Mouse (Mus musculus) ES-Bruce4 (cell line): ENCODE results near the gene Crip3. TPM values are rescaled to one million over a fixed set of nuclear protein-coding genes. Genes with fewer than 3 reads are reported as not detected.

Experiments used
- H3K27ac ChIP-seq: 2 replicates; pipeline ENCODE4 v1.5.1; 2012; ENCODE audit warnings: low read length, inconsistent platforms; ENCODE audit not compliant: insufficient read depth
- H3K27me3 ChIP-seq: 2 replicates; pipeline ENCODE4 v1.6.1; 2012; ENCODE audit warnings: mild to moderate bottlenecking, low read length, inconsistent platforms; ENCODE audit not compliant: control insufficient read depth, poor library complexity, insufficient read depth, severe bottlenecking
- H3K36me3 ChIP-seq: 2 replicates; pipeline ENCODE4 v1.6.1; 2012; ENCODE audit warnings: inconsistent platforms, mild to moderate bottlenecking, low read length, moderate library complexity; ENCODE audit not compliant: control insufficient read depth, poor library complexity, insufficient read depth, severe bottlenecking
- H3K4me1 ChIP-seq: one replicate; pipeline ENCODE4 v1.8.1; 2011; ENCODE audit warnings: low read length; ENCODE audit not compliant: control insufficient read depth, insufficient read depth
- H3K4me3 ChIP-seq: 2 replicates; pipeline ENCODE4 v1.5.1; 2011; ENCODE audit warnings: low read depth, mild to moderate bottlenecking, low read length
- H3K9ac ChIP-seq: 2 replicates; pipeline ENCODE4 v1.6.1; 2012; ENCODE audit warnings: low read depth, mild to moderate bottlenecking, inconsistent platforms; ENCODE audit not compliant: poor library complexity, severe bottlenecking
- H3K9me3 ChIP-seq: replicated peaks from 2 replicates; pipeline ENCODE4 v1.6.1; 2012; ENCODE audit warnings: mild to moderate bottlenecking, low read length, inconsistent platforms; ENCODE audit not compliant: control insufficient read depth, poor library complexity, insufficient read depth, severe bottlenecking
- CTCF ChIP-seq: IDR thresholded peaks from one replicate; pipeline ENCODE4 v1.8.1; 2011; ENCODE audit warnings: low read depth, low read length
- EP300 ChIP-seq: IDR thresholded peaks from 2 replicates; pipeline ENCODE4 v1.6.1; 2011; ENCODE audit warnings: low read depth, low read length; ENCODE audit not compliant: insufficient read depth
- POLR2A ChIP-seq: IDR thresholded peaks from one replicate; pipeline ENCODE4 v1.8.1; 2011; ENCODE audit warnings: low read length; ENCODE audit not compliant: insufficient read depth
- polyA plus RNA-seq: library from polyadenylated mRNA; stranded (reverse); fragments of >200 nt; gene quantifications from 2 replicates; pipeline ENCODE4 v1.2.4, GENCODE M21; 2011; ENCODE audit warnings: low read depth; ENCODE audit not compliant: missing spikeins, insufficient read depth, insufficient read length

Crip3 gene
- 1.3 TPM in 1 of 2 replicates, not detected in the other for polyA plus RNA-seq

DNA sequence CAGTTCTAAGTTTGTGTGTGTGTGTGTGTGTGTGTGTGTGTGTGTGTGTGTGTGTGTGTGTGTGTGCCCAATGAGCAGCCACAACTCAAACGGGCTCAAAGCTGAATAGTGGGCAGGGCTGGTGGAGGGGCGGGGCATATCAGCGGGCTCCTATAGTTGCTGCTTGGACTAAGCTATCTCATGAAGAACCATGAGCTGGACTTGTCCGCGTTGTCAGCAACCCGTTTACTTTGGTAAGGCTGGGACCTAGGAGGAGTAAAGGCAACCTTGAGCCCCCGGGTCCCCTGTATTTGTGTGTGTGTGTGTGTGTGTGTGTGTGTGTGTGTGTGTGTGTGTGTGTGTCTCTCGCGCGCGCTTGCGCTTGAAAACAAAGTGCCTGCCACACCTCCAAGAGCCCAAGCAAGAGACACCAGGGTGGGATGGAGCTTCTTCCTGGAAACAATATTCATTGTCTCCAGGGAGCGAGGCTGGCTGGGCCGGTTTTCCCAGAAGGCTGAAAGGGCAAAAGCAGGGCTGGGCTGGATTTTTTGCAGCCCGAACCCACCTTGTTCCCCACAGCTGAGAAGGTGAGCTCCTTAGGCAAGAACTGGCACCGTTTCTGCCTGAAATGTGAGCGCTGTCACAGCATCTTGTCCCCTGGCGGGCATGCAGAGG is at the start of gene Crip3:
TSS of gene Crip3 (plus strand) at position 166 of the 654 bp plus-strand sequence.
- Histone ChIP-seq H3K27ac (peak within 1 kb of the TSS; percentile 58; the same call in 1 of the 2 replicates), H3K9me3 (no peaks in the 10 kb centered on the region), H3K9ac (no peak within 1 kb of the TSS), H3K27me3 (no peaks in the 10 kb centered on the region), H3K4me3 (peak within 1 kb of the TSS; percentile 38), H3K4me1 (peaks cover 6% of the 10 kb centered on the region), H3K36me3 (no peaks in the 10 kb centered on the region)
- no peak for TF ChIP-seq POLR2A
- peak; percentile 61; the same call in 1 of the 2 replicates for TF ChIP-seq EP300
- no peak for TF ChIP-seq CTCF

DNA sequence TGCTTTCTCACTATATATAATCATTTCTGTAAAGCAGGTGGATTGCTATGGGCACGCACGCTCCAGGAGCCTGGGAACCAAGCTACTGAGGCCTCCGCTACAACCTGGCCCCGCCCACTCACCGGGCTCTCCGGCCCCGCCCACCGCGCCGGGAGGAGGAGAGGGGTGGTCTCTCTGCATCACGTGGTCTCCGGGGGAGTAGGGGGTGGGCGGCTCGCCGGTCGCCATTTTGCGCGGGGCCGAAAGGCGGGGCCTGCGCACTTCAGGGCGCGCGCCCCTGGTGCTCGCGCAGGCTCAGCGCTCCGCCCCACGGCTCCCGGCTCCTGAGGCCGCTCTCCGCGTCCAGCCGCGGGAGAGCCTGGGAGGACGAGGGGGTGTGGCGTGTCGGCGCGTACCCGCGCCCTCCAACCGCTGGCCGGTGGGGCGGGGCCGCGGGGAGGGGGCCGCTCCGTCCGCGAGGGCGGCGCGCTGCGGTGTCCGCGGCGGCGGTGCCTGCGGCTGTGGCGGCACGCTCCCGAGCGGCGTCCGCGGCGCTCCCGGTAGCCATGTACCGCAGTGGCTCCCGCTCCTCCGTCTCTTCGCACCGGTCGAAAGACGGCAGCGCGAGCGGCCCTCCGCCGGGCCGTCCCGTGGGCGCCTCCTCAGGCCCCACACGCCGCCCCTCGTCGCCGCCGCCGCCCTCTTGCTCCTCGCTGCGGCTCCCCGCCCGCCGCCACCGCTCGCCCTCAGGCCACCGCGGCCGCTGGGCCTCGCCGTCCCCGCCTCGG is 45.2 kb upstream of the Crip3 start, which contains the start of gene Zfp318:
TSS of gene Zfp318 (plus strand) at position 438 of the 767 bp plus-strand sequence.
- TF ChIP-seq EP300 = 0 out of 2 replicates have a peak, but pooled peaks have one; percentile 4
- peak; percentile 48 for TF ChIP-seq POLR2A
- no peak for TF ChIP-seq CTCF
- peak within 1 kb of the TSS; percentile 99 for H3K9ac ChIP-seq
- no peaks in the 10 kb centered on the region for H3K27me3 ChIP-seq
- H3K4me3 ChIP-seq = peak within 1 kb of the TSS; percentile 75
- H3K27ac ChIP-seq = no peak within 1 kb of the TSS
- H3K4me1 ChIP-seq = no peaks in the 10 kb centered on the region
- no peaks in the 10 kb centered on the region for H3K9me3 ChIP-seq
- H3K36me3 ChIP-seq = peaks cover 3% of the 10 kb centered on the region; the same call in 1 of the 2 replicates

DNA sequence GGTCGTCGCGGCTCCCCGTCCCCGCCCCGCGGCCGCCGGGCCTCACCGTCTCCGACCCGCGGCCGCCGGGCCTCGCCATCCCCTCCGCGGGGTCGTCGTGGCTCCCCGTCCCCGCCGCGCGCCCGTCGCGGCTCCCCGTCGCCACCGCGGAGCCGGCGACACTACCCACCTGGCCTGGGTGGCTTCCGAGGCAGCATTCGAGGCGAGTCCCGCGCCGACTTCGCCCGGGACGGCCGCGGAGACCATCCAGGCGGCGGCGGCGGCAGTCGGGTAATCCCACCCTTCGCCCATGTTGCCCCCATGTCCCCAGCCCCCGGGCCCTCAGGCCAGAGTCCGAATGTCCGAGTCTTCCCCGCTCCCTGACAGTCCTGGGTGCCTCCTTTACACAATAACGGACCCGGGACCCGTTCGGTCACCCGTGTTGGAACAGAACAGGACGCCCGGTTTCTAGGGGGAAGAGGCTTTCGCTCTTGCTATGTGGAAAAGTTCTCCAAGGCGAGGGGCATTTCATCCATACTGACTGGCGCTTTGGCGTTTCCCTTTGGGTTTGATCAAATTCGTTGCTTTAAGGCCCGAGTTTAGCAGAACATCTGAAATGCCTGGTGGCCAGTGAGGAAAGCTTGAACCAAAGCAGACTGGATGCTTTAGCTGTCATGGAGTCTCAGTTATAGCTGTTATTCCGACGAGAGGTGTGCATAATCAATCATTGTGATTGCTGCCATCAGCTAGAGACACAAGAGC is 44.5 kb upstream of the Crip3 start:
- Histone ChIP-seq H3K9me3 (no peaks in the 10 kb centered on the region), H3K4me3 (peak overlapping the region; percentile 75), H3K36me3 (peaks cover 3% of the 10 kb centered on the region; the same call in 1 of the 2 replicates), H3K4me1 (no peaks in the 10 kb centered on the region), H3K27me3 (no peaks in the 10 kb centered on the region), H3K27ac (no peak overlapping the region), H3K9ac (peak overlapping the region; percentile 99)
- TF ChIP-seq POLR2A (no peak), CTCF (no peak), EP300 (no peak)

DNA sequence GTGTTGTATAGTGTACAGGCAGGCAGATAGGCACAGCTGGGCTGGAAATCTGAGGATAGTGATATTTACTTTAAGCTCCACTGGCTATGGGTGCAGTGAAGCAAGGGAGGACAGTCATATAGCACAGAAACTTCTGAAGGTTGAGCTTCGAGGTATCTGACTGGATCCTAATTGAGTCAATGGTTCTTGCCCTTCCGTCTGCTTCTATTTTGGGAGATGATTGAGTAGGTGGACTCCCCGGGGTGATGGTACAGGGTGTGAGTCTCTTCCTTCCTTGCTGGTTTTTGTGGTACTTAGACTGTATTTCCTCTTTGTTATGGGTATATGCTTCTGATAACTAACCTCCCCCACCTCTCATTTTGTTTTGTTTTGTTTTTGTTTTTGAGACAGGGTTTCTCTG is 40.5 kb upstream of the Crip3 start:
- H3K9ac ChIP-seq = no peak overlapping the region
- TF ChIP-seq POLR2A (no peak), EP300 (no peak), CTCF (no peak)
- H3K4me1 ChIP-seq = no peaks in the 10 kb centered on the region
- H3K36me3 ChIP-seq = peaks cover 3% of the 10 kb centered on the region; the same call in 1 of the 2 replicates
- H3K9me3 ChIP-seq = no peaks in the 10 kb centered on the region
- H3K27me3 ChIP-seq = no peaks in the 10 kb centered on the region
- H3K4me3 ChIP-seq = no peak overlapping the region
- no peak overlapping the region for H3K27ac ChIP-seq

DNA sequence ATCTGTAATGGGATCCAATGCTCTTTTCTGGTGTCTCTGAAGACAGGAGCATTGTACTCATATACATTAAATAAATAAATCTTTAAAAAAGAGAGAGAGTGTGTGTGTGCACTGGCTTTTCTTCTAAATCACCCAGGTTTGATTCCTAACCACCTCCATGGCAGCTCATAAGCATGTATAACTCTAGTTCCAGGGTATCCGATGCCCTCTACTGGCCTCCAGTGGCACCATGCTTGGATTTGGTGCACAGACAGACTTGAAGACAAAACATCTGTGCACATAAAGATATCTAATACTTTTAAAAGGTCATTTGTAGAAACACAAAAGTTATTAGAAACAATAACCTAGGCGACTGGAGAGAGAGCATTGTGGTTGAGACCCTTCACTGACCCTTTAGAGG is 35.7 kb upstream of the Crip3 start:
- Histone ChIP-seq H3K36me3 (peaks cover 10% of the 10 kb centered on the region), H3K9me3 (no peaks in the 10 kb centered on the region), H3K4me1 (no peaks in the 10 kb centered on the region), H3K27me3 (no peaks in the 10 kb centered on the region), H3K9ac (no peak overlapping the region), H3K27ac (no peak overlapping the region), H3K4me3 (no peak overlapping the region)
- TF ChIP-seq CTCF (peak; percentile 44), POLR2A (no peak)
